8 mouse cellular contexts compared by ENCODE assay signal in the genomic region with DNA sequence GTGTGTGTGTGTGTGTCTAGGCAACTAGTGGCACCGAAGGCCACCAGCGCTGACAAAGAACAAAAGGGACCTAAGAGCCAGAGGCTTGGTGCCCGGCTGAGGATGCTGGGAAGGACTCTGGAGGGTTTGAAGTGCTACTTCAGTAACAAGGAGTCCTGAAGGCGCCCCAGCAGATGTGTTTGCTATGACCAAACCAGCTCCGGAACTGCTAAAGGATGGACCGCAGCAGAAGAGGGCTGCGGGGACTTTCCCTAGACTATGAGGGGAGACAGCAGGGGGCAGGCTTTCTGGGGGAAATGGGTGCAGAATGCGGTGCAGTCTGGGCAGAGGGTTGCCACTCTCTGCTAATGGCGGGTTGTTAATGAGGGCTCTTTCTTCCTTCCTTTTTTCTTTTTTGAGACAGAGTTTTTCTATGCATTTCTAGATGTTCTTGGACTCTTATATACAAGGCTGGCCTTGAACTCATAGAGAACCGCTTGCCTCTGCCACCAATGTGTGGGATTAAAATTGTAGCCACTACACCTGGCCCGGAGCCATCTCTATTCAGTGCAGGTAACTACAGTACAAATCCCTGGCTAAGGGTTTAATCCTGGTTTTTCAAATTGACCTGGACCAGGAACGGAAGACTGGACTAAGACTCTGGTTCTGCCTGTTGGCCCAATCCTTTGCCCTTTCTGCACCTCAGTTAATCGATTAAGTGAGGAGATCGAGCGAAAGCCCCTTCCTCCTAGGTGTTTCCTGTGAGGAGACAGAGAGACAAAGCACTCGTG. TPM values are rescaled to one million over a fixed set of nuclear protein-coding genes. Genes with fewer than 3 reads are reported as not detected.
DNase-seq lines count a peak whose midpoint lies in the region; ATAC-seq lines count a peak whose summit lies in the region.

No protein-coding gene starts in this region.

- peak; percentile 62 to 75 for DNase-seq in right cerebral cortex, postnatal 10 days (ENCODE audit: low spot score in 2 of 2)
- DNase-seq in right cerebral cortex, adult 2 months (ENCODE audit: low spot score in 2 of 2) = no peak
- peak; percentile 41 to 79 for DNase-seq in cerebellum, postnatal 14 days
- DNase-seq in right cerebral cortex, postnatal 4 days = peak; percentile 50
- no peak for DNase-seq in MN1 (ENCODE audit: low spot score)
- no peak for DNase-seq in embryo, embryonic 10.5 days (ENCODE audit: low spot score)

- ATAC-seq in hindbrain, embryonic 13.5 days (ENCODE audit: low FRiP score) = no peak
- ATAC-seq in liver, embryonic 16.5 days (ENCODE audit: low read depth) = no peak

- peaks cover 34% of the 10 kb centered on the region for H3K4me1 ChIP-seq in hindbrain, embryonic 13.5 days (replicated peaks)
- H3K4me1 ChIP-seq in liver, embryonic 16.5 days (ENCODE audit: control insufficient read depth, low read depth, low read length) = peaks cover 32% of the 10 kb centered on the region

- WGBS in hindbrain, embryonic 13.5 days = 33% methylated on average over 16 of the region's 16 CpGs
- WGBS in liver, embryonic 16.5 days (ENCODE audit: insufficient replicate concordance) = 30% methylated on average over 16 of the region's 16 CpGs

- no peaks in the 10 kb centered on the region for H3K9me3 ChIP-seq in hindbrain, embryonic 13.5 days
- H3K9me3 ChIP-seq in liver, embryonic 16.5 days (replicated peaks; ENCODE audit: control insufficient read depth, low read length) = no peaks in the 10 kb centered on the region

- H3K4me2 ChIP-seq in hindbrain, embryonic 13.5 days = peak overlapping the region; percentile 69
- peak overlapping the region; percentile 99 for H3K4me2 ChIP-seq in liver, embryonic 16.5 days (ENCODE audit: low read depth, low read length)

- peak overlapping the region; percentile 74 for H3K9ac ChIP-seq in hindbrain, embryonic 13.5 days
- peak overlapping the region; percentile 80 for H3K9ac ChIP-seq in liver, embryonic 16.5 days (ENCODE audit: low read depth, low read length)

- no peaks in the 10 kb centered on the region for H3K27me3 ChIP-seq in hindbrain, embryonic 13.5 days
- no peaks in the 10 kb centered on the region for H3K27me3 ChIP-seq in liver, embryonic 16.5 days (ENCODE audit: control insufficient read depth, insufficient read depth, low read depth, low read length)

- H3K27ac ChIP-seq in hindbrain, embryonic 13.5 days = peak overlapping the region; percentile 98
- H3K27ac ChIP-seq in liver, embryonic 16.5 days (ENCODE audit: low read length) = peak overlapping the region; percentile 93

- H3K4me3 ChIP-seq in hindbrain, embryonic 13.5 days = peak overlapping the region; percentile 61
- H3K4me3 ChIP-seq in liver, embryonic 16.5 days (ENCODE audit: low read depth, low read length) = peak overlapping the region; percentile 64

- H3K36me3 ChIP-seq in hindbrain, embryonic 13.5 days = no peaks in the 10 kb centered on the region
- no peaks in the 10 kb centered on the region for H3K36me3 ChIP-seq in liver, embryonic 16.5 days (ENCODE audit: control insufficient read depth, insufficient read depth)

RNA-seq across cellular contexts. Expression of gene Abhd11, which starts 1.0 kb away (rescaled TPM):
- 64.6 and 65.0 TPM in 2 replicates for polyA plus RNA-seq in hindbrain, embryonic 13.5 days (2015; fragmentation: Nextera tagmentation; extraction: Ambion mirVana)
- 26.2 and 26.6 TPM in 2 replicates for polyA plus RNA-seq in liver, embryonic 16.5 days (2015; fragmentation: Nextera tagmentation; extraction: Ambion mirVana)

RNA-seq across cellular contexts. Expression of gene Stx1a, which starts 15.3 kb away (rescaled TPM):
- polyA plus RNA-seq in hindbrain, embryonic 13.5 days (2015; fragmentation: Nextera tagmentation; extraction: Ambion mirVana) = 78.4 and 78.9 TPM in 2 replicates
- polyA plus RNA-seq in liver, embryonic 16.5 days (2015; fragmentation: Nextera tagmentation; extraction: Ambion mirVana) = 0.71 and 1.1 TPM in 2 replicates

RNA-seq across cellular contexts. Expression of gene Cldn3, which starts 22.0 kb away (rescaled TPM):
- polyA plus RNA-seq in hindbrain, embryonic 13.5 days (2015; fragmentation: Nextera tagmentation; extraction: Ambion mirVana) = 2.3 and 2.8 TPM in 2 replicates
- polyA plus RNA-seq in liver, embryonic 16.5 days (2015; fragmentation: Nextera tagmentation; extraction: Ambion mirVana) = 2.6 and 4.7 TPM in 2 replicates

RNA-seq across cellular contexts. Expression of gene Dnajc30, which starts 56.0 kb away (rescaled TPM):
- polyA plus RNA-seq in hindbrain, embryonic 13.5 days (2015; fragmentation: Nextera tagmentation; extraction: Ambion mirVana) = 37.4 and 38.8 TPM in 2 replicates
- polyA plus RNA-seq in liver, embryonic 16.5 days (2015; fragmentation: Nextera tagmentation; extraction: Ambion mirVana) = 14.0 and 15.2 TPM in 2 replicates

RNA-seq across cellular contexts. Expression of gene Bud23, which starts 56.8 kb away (rescaled TPM):
- polyA plus RNA-seq in hindbrain, embryonic 13.5 days (2015; fragmentation: Nextera tagmentation; extraction: Ambion mirVana) = 79.1 and 93.5 TPM in 2 replicates
- polyA plus RNA-seq in liver, embryonic 16.5 days (2015; fragmentation: Nextera tagmentation; extraction: Ambion mirVana) = 43.0 and 46.5 TPM in 2 replicates

Comparison
In these comparisons a context has a peak if more than half of its experiments do, and no peak if none do; other contexts are left out.
1. DNase-seq: peak in right cerebral cortex, postnatal 10 days (2 of 2), cerebellum, postnatal 14 days (2 of 2) and right cerebral cortex, postnatal 4 days (single experiment); none in right cerebral cortex, adult 2 months (0 of 2), MN1 (single experiment) and embryo, embryonic 10.5 days (single experiment).
2. RNA of gene Stx1a, which starts 15.3 kb away (polyA plus RNA-seq): 78.4 to 78.9 TPM in hindbrain, embryonic 13.5 days; 0.71 to 1.1 TPM in liver, embryonic 16.5 days; every median in the first group is over 10 times any median in the second.